Mouse (Mus musculus) erythroblast, adult 5-6 weeks (primary cell): ENCODE measurements around the gene Rnf166. TPM values are rescaled to one million over a fixed set of nuclear protein-coding genes. Genes with fewer than 3 reads are reported as not detected.

Experiments used
- ATAC-seq: replicated peaks from 2 replicates; pipeline ENCODE4 v1.8.0; 2016; ENCODE audit warnings: moderate number of reproducible peaks, mild to moderate bottlenecking, moderate TSS enrichment, inconsistent platforms; ENCODE audit not compliant: poor library complexity, low FRiP score, severe bottlenecking
- total RNA-seq, 2 experiments: library from RNA; stranded (forward) in 1 of 2; stranded (reverse) in 1 of 2; fragments of 150-400 nt in 1 of 2; fragments of 200-764, 138-1000 nt in 1 of 2; gene quantifications; 2 replicates each; pipeline versions ENCODE4 v1.2.3 to v1.2.4; 2015 to 2017; ENCODE audit warnings: low replicate concordance in 2 of 2

Rnf166 gene
- total RNA-seq, 2 experiments from 2014 or later = 8.1 to 12.9 TPM

GRCm38 (mm10) chr8:122421376-122422070 lies 54.3 kb downstream of the Rnf166 start, which contains the start of gene Il17c:
Il17c (plus strand) TSS chr8:122422020.
- no peak for ATAC-seq

- ATAC-seq = no peak
Measured at GRCm38 (mm10) chr8:122419881-122420555, 55.8 kb downstream of the Rnf166 start.

Other genes starting within 250 kb of the Rnf166 start
- gene Zfpm1, start 193.9 kb downstream of the Rnf166 start, total RNA-seq (2015; ENCODE audit: low replicate concordance) = 54.2 and 55.4 TPM in 2 replicates
- 196 and 459 TPM in 2 replicates for gene Zfpm1, start 193.9 kb downstream of the Rnf166 start, total RNA-seq (2017; ENCODE audit: low replicate concordance)
- gene Trhr2, start 115.3 kb downstream of the Rnf166 start, total RNA-seq (2015; ENCODE audit: low replicate concordance) = not detected in 2 replicates
- gene Trhr2, start 115.3 kb downstream of the Rnf166 start, total RNA-seq (2017; ENCODE audit: low replicate concordance) = not detected in 2 replicates
- gene Zc3h18, start 99.5 kb downstream of the Rnf166 start, total RNA-seq (2015; ENCODE audit: low replicate concordance) = 10.8 and 14.2 TPM in 2 replicates
- gene Zc3h18, start 99.5 kb downstream of the Rnf166 start, total RNA-seq (2017; ENCODE audit: low replicate concordance) = 22.2 and 31.5 TPM in 2 replicates
- not detected in 2 replicates for gene Il17c, start 54.0 kb downstream of the Rnf166 start, total RNA-seq (2015; ENCODE audit: low replicate concordance)
- gene Il17c, start 54.0 kb downstream of the Rnf166 start, total RNA-seq (2017; ENCODE audit: low replicate concordance) = not detected in 2 replicates
- 105 and 126 TPM in 2 replicates for gene Cyba, start 43.1 kb downstream of the Rnf166 start, total RNA-seq (2015; ENCODE audit: low replicate concordance)
- gene Cyba, start 43.1 kb downstream of the Rnf166 start, total RNA-seq (2017; ENCODE audit: low replicate concordance) = 42.8 and 52.6 TPM in 2 replicates
- gene Mvd, start 32.6 kb downstream of the Rnf166 start, total RNA-seq (2015; ENCODE audit: low replicate concordance) = 0.84 TPM in 1 of 2 replicates, not detected in the other
- gene Mvd, start 32.6 kb downstream of the Rnf166 start, total RNA-seq (2017; ENCODE audit: low replicate concordance) = 0.84 and 1.3 TPM in 2 replicates
- gene Snai3, start 15.3 kb downstream of the Rnf166 start, total RNA-seq (2015; ENCODE audit: low replicate concordance) = 1.0 TPM in 1 of 2 replicates, not detected in the other
- gene Snai3, start 15.3 kb downstream of the Rnf166 start, total RNA-seq (2017; ENCODE audit: low replicate concordance) = not detected in 2 replicates
- gene Ctu2, start 79 bp upstream of the Rnf166 start, total RNA-seq (2015; ENCODE audit: low replicate concordance) = 3.8 and 29.4 TPM in 2 replicates
- gene Ctu2, start 79 bp upstream of the Rnf166 start, total RNA-seq (2017; ENCODE audit: low replicate concordance) = 7.5 and 7.8 TPM in 2 replicates
- 12.1 and 17.1 TPM in 2 replicates for gene Piezo1, start 75.3 kb upstream of the Rnf166 start, total RNA-seq (2015; ENCODE audit: low replicate concordance)
- gene Piezo1, start 75.3 kb upstream of the Rnf166 start, total RNA-seq (2017; ENCODE audit: low replicate concordance) = 14.7 and 23.0 TPM in 2 replicates
- gene Cdt1, start 92.0 kb upstream of the Rnf166 start, total RNA-seq (2015; ENCODE audit: low replicate concordance) = 16.1 and 24.2 TPM in 2 replicates
- 38.2 and 47.5 TPM in 2 replicates for gene Cdt1, start 92.0 kb upstream of the Rnf166 start, total RNA-seq (2017; ENCODE audit: low replicate concordance)
- gene Aprt, start 100.8 kb upstream of the Rnf166 start, total RNA-seq (2015; ENCODE audit: low replicate concordance) = 77.1 and 85.7 TPM in 2 replicates
- 20.6 and 30.2 TPM in 2 replicates for gene Aprt, start 100.8 kb upstream of the Rnf166 start, total RNA-seq (2017; ENCODE audit: low replicate concordance)
- gene Galns, start 135.4 kb upstream of the Rnf166 start, total RNA-seq (2015; ENCODE audit: low replicate concordance) = 8.6 and 23.2 TPM in 2 replicates
- gene Galns, start 135.4 kb upstream of the Rnf166 start, total RNA-seq (2017; ENCODE audit: low replicate concordance) = 8.6 and 15.5 TPM in 2 replicates
- gene Trappc2l, start 135.6 kb upstream of the Rnf166 start, total RNA-seq (2015; ENCODE audit: low replicate concordance) = 17.7 and 26.8 TPM in 2 replicates
- 9.1 and 10.2 TPM in 2 replicates for gene Trappc2l, start 135.6 kb upstream of the Rnf166 start, total RNA-seq (2017; ENCODE audit: low replicate concordance)
- not detected in 2 replicates for gene Pabpn1l, start 146.7 kb upstream of the Rnf166 start, total RNA-seq (2015; ENCODE audit: low replicate concordance)
- not detected in 2 replicates for gene Pabpn1l, start 146.7 kb upstream of the Rnf166 start, total RNA-seq (2017; ENCODE audit: low replicate concordance)
- 10.9 and 13.1 TPM in 2 replicates for gene Cbfa2t3, start 223.0 kb upstream of the Rnf166 start, total RNA-seq (2015; ENCODE audit: low replicate concordance)
- gene Cbfa2t3, start 223.0 kb upstream of the Rnf166 start, total RNA-seq (2017; ENCODE audit: low replicate concordance) = 10.9 and 13.8 TPM in 2 replicates